Mouse (Mus musculus) neural tube, embryonic 15.5 days (tissue): Measurements from ENCODE around the gene Gpx2. TPM values are rescaled to one million over a fixed set of nuclear protein-coding genes. Genes with fewer than 3 reads are reported as not detected.

ENCODE experiments used
- ATAC-seq: fragments of 200-750 bp; cut with Nextera tagmentation; 2 replicates; pipeline ENCODE4 v1.8.0; 2017; ENCODE audit warnings: mild to moderate bottlenecking, moderate TSS enrichment, moderate library complexity; ENCODE audit not compliant: low FRiP score
- H3K27ac ChIP-seq: fragments of 300-500 bp; sonication (generic); replicated peaks from 2 replicates; pipeline ENCODE4 v1.5.1; 2015; ENCODE audit warnings: mild to moderate bottlenecking, inconsistent platforms
- H3K27me3 ChIP-seq: fragments of 300-500 bp; sonication (generic); replicated peaks from 2 replicates; pipeline ENCODE4 v1.6.1; 2015; ENCODE audit warnings: inconsistent platforms
- H3K36me3 ChIP-seq: fragments of 300-500 bp; sonication (generic); 2 replicates; pipeline ENCODE4 v1.6.1; 2015; ENCODE audit warnings: inconsistent platforms
- H3K4me1 ChIP-seq: fragments of 300-500 bp; sonication (generic); 2 replicates; pipeline ENCODE4 v1.6.1; 2015; ENCODE audit warnings: inconsistent platforms
- H3K4me2 ChIP-seq: fragments of 300-500 bp; sonication (generic); 2 replicates; pipeline ENCODE4 v1.6.1; 2015; ENCODE audit warnings: inconsistent platforms, mild to moderate bottlenecking, moderate library complexity
- H3K4me3 ChIP-seq: fragments of 300-500 bp; sonication (generic); replicated peaks from 2 replicates; pipeline ENCODE4 v1.5.1; 2015; ENCODE audit warnings: mild to moderate bottlenecking, inconsistent platforms
- H3K9ac ChIP-seq: fragments of 300-500 bp; sonication (generic); replicated peaks from 2 replicates; pipeline ENCODE4 v1.6.1; 2015; ENCODE audit warnings: mild to moderate bottlenecking, inconsistent platforms
- H3K9me3 ChIP-seq: fragments of 300-500 bp; sonication (generic); replicated peaks from 2 replicates; pipeline ENCODE4 v1.6.1; 2016; ENCODE audit warnings: inconsistent platforms
- WGBS: fragments of 180-500 bp; shearing (Covaris S2); methylation state at CpG from one replicate; pipeline ENCODE4 v1.1.7; 2015; ENCODE audit warnings: mixed read lengths; 5-methylcytosine and 5-hydroxymethylcytosine counted together
- polyA plus RNA-seq: library from polyadenylated mRNA; unstranded; fragments of >200 nt; fragmentation: Nextera tagmentation; extraction: Ambion mirVana; gene quantifications from 2 replicates; pipeline ENCODE4 v1.2.1, GENCODE M21; 2015

Gpx2 gene
- polyA plus RNA-seq = 0.28 and 4.2 TPM in 2 replicates

GRCm38 (mm10) chr12:76795350-76795749 is at the start of gene Gpx2:
Gene Gpx2, minus strand, starts transcription at chr12:76795554.
- no peak within 1 kb of the TSS for H3K27ac ChIP-seq
- no peak within 1 kb of the TSS for H3K4me3 ChIP-seq
- 82% methylated on average over 5 of the region's 5 CpGs for whole genome bisulfite sequencing
- H3K9ac ChIP-seq = no peak within 1 kb of the TSS
- no peaks in the 10 kb centered on the region for H3K9me3 ChIP-seq
- H3K27me3 ChIP-seq = no peaks in the 10 kb centered on the region
- H3K4me2 ChIP-seq = no peak within 1 kb of the TSS
- no peaks in the 10 kb centered on the region for H3K4me1 ChIP-seq
- no peak for ATAC-seq
- H3K36me3 ChIP-seq = peaks cover 15% of the 10 kb centered on the region

GRCm38 (mm10) chr12:76844346-76845061 is 49.1 kb upstream of the Gpx2 start:
- no peak for ATAC-seq
- H3K4me3 ChIP-seq = no peak overlapping the region

GRCm38 (mm10) chr12:76840081-76840480 is 44.7 kb upstream of the Gpx2 start:
- WGBS = 81% methylated on average over 6 of the region's 6 CpGs
- H3K9me3 ChIP-seq = no peaks in the 10 kb centered on the region

More at GRCm38 (mm10) chr12:76844346-76845061, 49.1 kb upstream of the Gpx2 start:
- H3K27me3 ChIP-seq = no peaks in the 10 kb centered on the region
- H3K4me2 ChIP-seq = no peak overlapping the region
- H3K9me3 ChIP-seq = no peaks in the 10 kb centered on the region
- H3K4me1 ChIP-seq = no peaks in the 10 kb centered on the region
- no peak overlapping the region for H3K9ac ChIP-seq
- WGBS = 91% methylated on average over 15 of the region's 15 CpGs
- H3K36me3 ChIP-seq = no peaks in the 10 kb centered on the region
- no peak overlapping the region for H3K27ac ChIP-seq

GRCm38 (mm10) chr12:76839298-76839697 is 43.9 kb upstream of the Gpx2 start:
- peaks cover 14% of the 10 kb centered on the region for H3K4me1 ChIP-seq
- H3K4me2 ChIP-seq = no peak overlapping the region
- no peak overlapping the region for H3K9ac ChIP-seq
- no peaks in the 10 kb centered on the region for H3K27me3 ChIP-seq
- H3K9me3 ChIP-seq = no peaks in the 10 kb centered on the region
- ATAC-seq = no peak
- no peak overlapping the region for H3K4me3 ChIP-seq
- H3K27ac ChIP-seq = no peak overlapping the region
- 94% methylated on average over 4 of the region's 4 CpGs for WGBS
- no peaks in the 10 kb centered on the region for H3K36me3 ChIP-seq

More at GRCm38 (mm10) chr12:76840081-76840480, 44.7 kb upstream of the Gpx2 start:
- Histone ChIP-seq H3K4me1 (peaks cover 14% of the 10 kb centered on the region), H3K4me2 (no peak overlapping the region), H3K36me3 (no peaks in the 10 kb centered on the region), H3K4me3 (no peak overlapping the region), H3K27ac (no peak overlapping the region), H3K9ac (no peak overlapping the region), H3K27me3 (no peaks in the 10 kb centered on the region)
- ATAC-seq = no peak

- Histone ChIP-seq H3K9ac (peak overlapping the region; percentile 81), H3K27ac (peak overlapping the region; percentile 89), H3K4me3 (peak overlapping the region; percentile 79), H3K4me2 (peak overlapping the region; percentile 71), H3K9me3 (no peaks in the 10 kb centered on the region), H3K4me1 (peaks cover 14% of the 10 kb centered on the region), H3K36me3 (no peaks in the 10 kb centered on the region), H3K27me3 (no peaks in the 10 kb centered on the region)
- WGBS = 14% methylated on average over 21 of the region's 21 CpGs
- ATAC-seq = no peak
Measured at GRCm38 (mm10) chr12:76837844-76838650, 42.7 kb upstream of the Gpx2 start.

GRCm38 (mm10) chr12:76837101-76837843 is 41.9 kb upstream of the Gpx2 start:
- Histone ChIP-seq H3K4me1 (peaks cover 14% of the 10 kb centered on the region), H3K4me2 (peak overlapping the region; percentile 71), H3K9me3 (no peaks in the 10 kb centered on the region), H3K9ac (peak overlapping the region; percentile 81), H3K4me3 (peak overlapping the region; percentile 79), H3K36me3 (no peaks in the 10 kb centered on the region), H3K27me3 (no peaks in the 10 kb centered on the region), H3K27ac (peak overlapping the region; percentile 89)
- WGBS = under 1% methylated on average over 43 of the region's 43 CpGs
- peak; percentile 98 for ATAC-seq

GRCm38 (mm10) chr12:76832704-76833103 is 37.4 kb upstream of the Gpx2 start:
- no peaks in the 10 kb centered on the region for H3K27me3 ChIP-seq

GRCm38 (mm10) chr12:76825283-76825682 is 29.9 kb upstream of the Gpx2 start:
- no peak overlapping the region for H3K27ac ChIP-seq
- H3K9me3 ChIP-seq = no peaks in the 10 kb centered on the region
- 45% methylated on average over 4 of the region's 4 CpGs for WGBS
- H3K4me2 ChIP-seq = no peak overlapping the region
- H3K9ac ChIP-seq = no peak overlapping the region
- no peak for ATAC-seq
- 0 out of 2 replicates have a peak, but pooled peaks cover 3% of the 10 kb centered on the region for H3K27me3 ChIP-seq
- H3K4me1 ChIP-seq = peaks cover 26% of the 10 kb centered on the region
- H3K4me3 ChIP-seq = no peak overlapping the region
- H3K36me3 ChIP-seq = no peaks in the 10 kb centered on the region

More at GRCm38 (mm10) chr12:76832704-76833103, 37.4 kb upstream of the Gpx2 start:
- Histone ChIP-seq H3K4me3 (no peak overlapping the region), H3K4me2 (no peak overlapping the region), H3K4me1 (no peaks in the 10 kb centered on the region), H3K9me3 (no peaks in the 10 kb centered on the region), H3K27ac (no peak overlapping the region), H3K9ac (no peak overlapping the region), H3K36me3 (no peaks in the 10 kb centered on the region)
- no peak for ATAC-seq
- 7% methylated on average over 3 of the region's 3 CpGs for WGBS

GRCm38 (mm10) chr12:76822651-76823041 is 27.3 kb upstream of the Gpx2 start, which contains the start of gene Rab15:
Gene Rab15, minus strand, starts transcription at chr12:76822908.
- Histone ChIP-seq H3K9ac (peak within 1 kb of the TSS; percentile 93), H3K36me3 (no peaks in the 10 kb centered on the region), H3K4me2 (peak within 1 kb of the TSS; percentile 80), H3K4me3 (peak within 1 kb of the TSS; percentile 80), H3K27ac (peak within 1 kb of the TSS; percentile 85), H3K9me3 (no peaks in the 10 kb centered on the region), H3K27me3 (0 out of 2 replicates have a peak, but pooled peaks cover 3% of the 10 kb centered on the region), H3K4me1 (peaks cover 47% of the 10 kb centered on the region)
- peak; percentile 32 for ATAC-seq
- 4% methylated on average over 16 of the region's 17 CpGs for WGBS

- Histone ChIP-seq H3K9me3 (no peaks in the 10 kb centered on the region), H3K27me3 (0 out of 2 replicates have a peak, but pooled peaks cover 3% of the 10 kb centered on the region), H3K4me3 (peak overlapping the region; percentile 80), H3K9ac (peak overlapping the region; percentile 93), H3K4me2 (peak overlapping the region; percentile 80), H3K27ac (peak overlapping the region; percentile 85), H3K4me1 (peaks cover 48% of the 10 kb centered on the region), H3K36me3 (no peaks in the 10 kb centered on the region)
- WGBS = 1% methylated on average over 52 of the region's 66 CpGs
- peak; percentile 85 for ATAC-seq
Measured at GRCm38 (mm10) chr12:76822002-76822650, 26.8 kb upstream of the Gpx2 start.

- ATAC-seq = no peak
- H3K4me1 ChIP-seq = peaks cover 48% of the 10 kb centered on the region
- no peak overlapping the region for H3K9ac ChIP-seq
- WGBS = 63% methylated on average over 4 of the region's 4 CpGs
- no peaks in the 10 kb centered on the region for H3K9me3 ChIP-seq
- no peaks in the 10 kb centered on the region for H3K36me3 ChIP-seq
- peak overlapping the region; percentile 80; the same call in 1 of the 2 replicates for H3K4me3 ChIP-seq
- no peak overlapping the region for H3K27ac ChIP-seq
- peak overlapping the region; percentile 80 for H3K4me2 ChIP-seq
- 0 out of 2 replicates have a peak, but pooled peaks cover 3% of the 10 kb centered on the region for H3K27me3 ChIP-seq
Measured at GRCm38 (mm10) chr12:76820615-76821014, 25.3 kb upstream of the Gpx2 start.
